Mouse (Mus musculus) ES-E14 (cell line): ENCODE measurements at regions not wholly inside any gene's neighbourhood (a gene's known extent, or its start where the extent isn't known, plus 50 kb on each side); places are given as distances from the start of the nearest gene placed in this dataset.

Experiments used
- DNase-seq: peaks from one replicate; pipeline ENCODE4 v3.0.0-alpha.2; 2013; ENCODE audit warnings: low read depth, low spot score
- H3K27ac ChIP-seq: 2 replicates; pipeline ENCODE4 v1.5.1; 2012; ENCODE audit warnings: low read depth, mild to moderate bottlenecking, low read length, moderate library complexity, mixed read lengths; ENCODE audit not compliant: poor library complexity, insufficient read depth, severe bottlenecking
- H3K36me3 ChIP-seq: 2 replicates; pipeline ENCODE4 v1.6.1; 2012; ENCODE audit warnings: mild to moderate bottlenecking, low read length, moderate library complexity, mixed read lengths; ENCODE audit not compliant: control insufficient read depth, poor library complexity, insufficient read depth, severe bottlenecking
- H3K4me1 ChIP-seq, 2 experiments: fragments of 150-350 bp in 1 of 2; sonication (generic) in 1 of 2; 2 replicates each; pipeline ENCODE4 v1.6.1; 2012; ENCODE audit warnings: low read length in 2 of 2, mild to moderate bottlenecking in 1 of 2, mixed read lengths in 1 of 2; ENCODE audit not compliant: control insufficient read depth in 2 of 2, insufficient read depth in 2 of 2, poor library complexity in 1 of 2
- H3K4me3 ChIP-seq, 2 experiments: fragments of 150-350 bp in 1 of 2; sonication (generic) in 1 of 2; 2 replicates each; pipeline ENCODE4 v1.5.1; 2012; ENCODE audit warnings: low read length in 2 of 2, low read depth in 1 of 2, mild to moderate bottlenecking in 1 of 2, mixed read lengths in 1 of 2; ENCODE audit not compliant: insufficient read depth in 1 of 2, poor library complexity in 1 of 2, severe bottlenecking in 1 of 2
- H3K9ac ChIP-seq: 2 replicates; pipeline ENCODE4 v1.6.1; 2012; ENCODE audit warnings: low read depth, mild to moderate bottlenecking, low read length, mixed read lengths; ENCODE audit not compliant: poor library complexity, insufficient read depth, severe bottlenecking
- H3K9me3 ChIP-seq: fragments of 150-350 bp; sonication (generic); 2 replicates; pipeline ENCODE4 v1.6.1; 2012; ENCODE audit warnings: low read depth, mild to moderate bottlenecking, low read length; ENCODE audit not compliant: control insufficient read depth, insufficient read depth
- CHD2 ChIP-seq: IDR thresholded peaks from 2 replicates; pipeline ENCODE4 v1.6.1; 2014; ENCODE audit warnings: mild to moderate bottlenecking, low read depth, low read length, inconsistent platforms
- HCFC1 ChIP-seq: IDR thresholded peaks from 2 replicates; pipeline ENCODE4 v1.6.1; 2012; ENCODE audit warnings: low read length, inconsistent platforms, borderline replicate concordance; ENCODE audit not compliant: insufficient read depth
- MAFK ChIP-seq: IDR thresholded peaks from 2 replicates; pipeline ENCODE4 v1.6.1; 2014; ENCODE audit warnings: mild to moderate bottlenecking, low read depth, low read length, inconsistent platforms; ENCODE audit not compliant: insufficient read depth
- ZC3H11A ChIP-seq: IDR thresholded peaks from 2 replicates; pipeline ENCODE4 v1.6.1; 2012; ENCODE audit warnings: low read depth, mild to moderate bottlenecking, inconsistent platforms, low read length, borderline replicate concordance
- ZNF384 ChIP-seq: IDR thresholded peaks from 2 replicates; pipeline ENCODE4 v1.6.1; 2012; ENCODE audit warnings: low read depth, low read length, inconsistent platforms
- in situ Hi-C, 2 experiments: fragments of 600-800 bp; cut with MboI; formaldehyde crosslinking; loops; one replicate each; pipeline ENCODE4 v1.15.1; 2025; ENCODE audit warnings: low sequenced_read_pairs in 2 of 2, inconsistent platforms in 1 of 2; ENCODE audit not compliant: unreplicated experiment in 2 of 2

DNA sequence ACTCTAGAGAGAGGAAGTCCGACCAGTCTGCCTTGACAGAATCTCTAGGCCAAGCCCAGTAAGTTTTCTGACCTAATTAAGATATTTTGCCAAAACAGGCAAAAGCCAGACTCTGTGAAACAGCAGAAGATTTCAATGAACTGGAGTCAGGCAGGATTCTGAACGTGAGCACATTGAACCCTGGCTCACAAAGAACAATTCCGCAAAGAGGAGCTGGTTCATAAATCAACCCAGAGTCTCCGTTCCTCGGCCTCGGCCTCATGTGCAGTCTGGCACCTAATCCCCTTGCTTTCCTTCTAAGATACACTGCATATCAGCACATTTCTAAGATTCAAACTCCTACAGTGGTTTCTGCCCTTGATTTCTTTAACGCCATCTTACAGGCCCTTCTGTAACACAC lies 452.7 kb upstream of the Adamts9 start:
- in situ Hi-C loops = no loop called here
- TF ChIP-seq MAFK = no peak
- no peak for TF ChIP-seq CHD2
- no peak for TF ChIP-seq HCFC1
- no peak for TF ChIP-seq ZNF384
- no peak for TF ChIP-seq ZC3H11A
- no peaks in the 10 kb centered on the region for H3K9me3 ChIP-seq
- no peaks in the 10 kb centered on the region for H3K36me3 ChIP-seq
- no peak overlapping the region for H3K4me3 ChIP-seq
- H3K9ac ChIP-seq = no peak overlapping the region
- no peak overlapping the region for H3K27ac ChIP-seq
- H3K4me1 ChIP-seq = no peaks in the 10 kb centered on the region; a peak in 1 of 4 replicates
- no peak for DNase-seq

DNA sequence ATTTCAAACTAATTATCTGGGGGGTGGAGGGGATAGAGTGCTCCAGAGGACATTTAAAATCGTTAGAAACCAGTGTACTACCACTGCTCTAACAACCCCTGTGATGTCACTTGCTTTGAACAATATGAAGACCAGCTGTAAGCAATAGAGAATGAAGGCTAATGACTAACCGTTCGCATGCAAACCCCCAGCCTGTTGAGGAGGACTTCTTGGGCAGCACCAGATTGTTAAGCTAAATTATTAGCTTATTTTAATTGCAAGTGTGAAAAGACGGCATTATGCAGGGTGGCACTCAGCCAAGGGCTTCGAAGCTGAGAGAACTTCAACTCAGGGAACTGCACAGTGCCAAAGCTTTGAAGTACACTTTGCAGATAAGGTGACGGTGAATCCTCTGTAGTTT lies 452.0 kb upstream of the Adamts9 start:
- TF ChIP-seq CHD2 = no peak
- no peak for TF ChIP-seq ZC3H11A
- TF ChIP-seq MAFK = no peak
- no peak for TF ChIP-seq ZNF384
- no peak for TF ChIP-seq HCFC1
- no peaks in the 10 kb centered on the region for H3K9me3 ChIP-seq
- no peak overlapping the region for H3K9ac ChIP-seq
- H3K27ac ChIP-seq = no peak overlapping the region
- no peaks in the 10 kb centered on the region; a peak in 1 of 4 replicates for H3K4me1 ChIP-seq
- H3K4me3 ChIP-seq = no peak overlapping the region
- H3K36me3 ChIP-seq = no peaks in the 10 kb centered on the region
- no peak for DNase-seq
- in situ Hi-C loops = no loop called here

DNA sequence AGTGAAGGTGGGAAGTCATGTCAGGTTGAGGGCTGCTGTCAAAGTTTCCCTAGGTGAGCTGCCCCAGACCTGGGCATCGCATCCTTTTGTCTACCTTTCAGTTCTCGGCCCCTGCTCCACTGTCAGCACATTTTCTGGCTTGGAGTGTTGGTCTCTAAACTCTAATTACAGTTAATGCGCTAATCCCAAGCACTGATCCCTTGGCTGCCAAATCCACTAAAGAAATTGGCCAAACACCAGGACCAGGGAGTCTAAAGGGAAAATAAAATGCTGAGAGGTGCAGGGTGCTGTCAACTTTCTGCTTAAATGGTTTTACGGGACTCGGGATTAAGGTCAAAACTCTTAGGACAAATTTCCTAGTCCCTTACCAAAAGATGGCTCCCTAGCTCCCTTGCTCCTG lies 450.3 kb upstream of the Adamts9 start:
- no peak overlapping the region for H3K27ac ChIP-seq
- TF ChIP-seq HCFC1 (no peak), ZNF384 (no peak), CHD2 (no peak), ZC3H11A (no peak), MAFK (no peak)
- no peak overlapping the region for H3K4me3 ChIP-seq
- in situ Hi-C loops = no loop called here
- no peaks in the 10 kb centered on the region for H3K36me3 ChIP-seq
- H3K9me3 ChIP-seq = no peaks in the 10 kb centered on the region
- no peak for DNase-seq
- no peaks in the 10 kb centered on the region; a peak in 1 of 4 replicates for H3K4me1 ChIP-seq
- no peak overlapping the region for H3K9ac ChIP-seq

DNA sequence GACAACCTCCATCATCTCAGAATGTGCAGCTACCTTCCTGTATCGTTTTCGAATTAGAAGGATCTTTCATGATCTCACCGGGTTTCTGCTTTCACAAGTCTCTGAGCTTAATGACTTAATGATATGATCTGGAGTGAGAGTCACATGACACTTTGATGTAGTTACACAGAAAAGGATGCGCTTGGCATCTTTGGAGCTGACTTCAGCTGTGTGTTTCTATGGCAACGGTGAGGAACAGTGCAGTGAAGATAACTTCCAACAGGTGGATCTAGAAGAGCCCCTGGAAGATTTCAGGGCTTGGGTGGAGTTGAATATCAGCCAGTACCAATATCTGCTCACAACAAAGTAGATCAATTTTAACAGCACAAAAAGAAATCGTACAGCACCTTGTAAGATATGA lies 449.1 kb upstream of the Adamts9 start:
- H3K4me1 ChIP-seq = no peaks in the 10 kb centered on the region; a peak in 1 of 4 replicates
- no peak for DNase-seq
- H3K27ac ChIP-seq = no peak overlapping the region
- H3K36me3 ChIP-seq = no peaks in the 10 kb centered on the region
- no peak overlapping the region for H3K9ac ChIP-seq
- TF ChIP-seq CHD2 (no peak), HCFC1 (no peak), MAFK (no peak), ZNF384 (no peak), ZC3H11A (no peak)
- no peaks in the 10 kb centered on the region for H3K9me3 ChIP-seq
- no peak overlapping the region for H3K4me3 ChIP-seq
- in situ Hi-C loops = no loop called here

DNA sequence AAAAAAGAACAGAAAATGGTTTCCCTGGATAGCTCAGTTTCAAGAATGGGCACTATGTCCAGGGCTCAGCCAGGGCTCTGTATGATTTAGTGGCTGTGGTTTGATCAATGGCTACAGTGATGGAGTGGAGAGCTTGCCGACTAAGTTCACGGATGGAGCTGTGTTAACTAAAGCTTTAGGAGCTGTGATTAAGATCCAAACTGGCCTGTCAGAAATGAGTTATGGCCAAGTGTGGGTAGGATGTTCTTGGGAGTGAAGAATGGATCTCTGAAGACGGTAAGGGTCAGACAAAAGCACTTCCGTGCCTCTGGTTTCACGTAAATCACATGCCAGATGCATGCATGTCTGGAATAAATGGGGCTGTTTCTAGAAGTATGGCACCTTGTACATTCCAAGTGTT lies 447.9 kb upstream of the Adamts9 start:
- in situ Hi-C loops = no loop called here
- TF ChIP-seq HCFC1 = no peak
- TF ChIP-seq MAFK = no peak
- TF ChIP-seq ZNF384 = no peak
- TF ChIP-seq CHD2 = no peak
- TF ChIP-seq ZC3H11A = no peak
- no peak for DNase-seq

More for the DNA sequence above, 447.9 kb upstream of the Adamts9 start:
- Histone ChIP-seq H3K36me3 (no peaks in the 10 kb centered on the region), H3K27ac (no peak overlapping the region), H3K9me3 (no peaks in the 10 kb centered on the region), H3K9ac (no peak overlapping the region), H3K4me1 (no peaks in the 10 kb centered on the region; a peak in 1 of 4 replicates), H3K4me3 (no peak overlapping the region)
